Mouse (Mus musculus) bone marrow, adult 2 months (tissue): Measurements from ENCODE around the gene Rab3d.

Experiments used
- CTCF ChIP-seq: fragments of 200-500 bp; IDR thresholded peaks from 2 replicates; pipeline ENCODE4 v1.5.1; 2011; ENCODE audit warnings: low read length, control low read depth; ENCODE audit not compliant: control insufficient read depth, insufficient read depth
- POLR2A ChIP-seq: fragments of 200-500 bp; IDR thresholded peaks from 2 replicates; pipeline ENCODE4 v1.6.1; 2011; ENCODE audit warnings: low read depth, mild to moderate bottlenecking, control low read depth, low read length, borderline replicate concordance; ENCODE audit not compliant: control insufficient read depth

DNA sequence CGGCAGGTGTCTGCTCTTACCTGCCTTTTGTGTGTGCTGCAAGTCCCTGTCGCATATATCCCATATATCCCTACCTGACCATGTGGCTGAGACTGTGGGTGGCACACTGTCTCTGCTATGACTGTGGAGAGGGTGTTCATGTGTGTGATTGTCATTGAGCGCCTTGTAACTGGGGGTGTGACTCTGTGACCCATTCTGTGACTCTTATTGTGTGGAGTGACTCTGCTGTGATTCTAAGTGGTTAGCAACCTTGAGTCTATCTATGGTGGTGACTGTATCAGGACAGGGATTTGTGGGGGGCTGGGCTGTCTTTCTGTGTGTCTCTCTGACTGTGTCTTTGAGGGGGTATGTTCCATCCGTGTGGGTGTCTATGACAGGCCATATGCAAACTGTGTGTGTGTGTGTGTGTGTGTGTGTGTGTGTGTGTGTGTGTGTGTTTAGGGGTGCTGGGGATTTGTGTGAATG lies 19.8 kb upstream of the Rab3d start:
- TF ChIP-seq CTCF (no peak), POLR2A (no peak)
